Mouse (Mus musculus) limb, embryonic 13.5 days (tissue): ENCODE results near the gene Slc25a54. TPM values are rescaled to one million over a fixed set of nuclear protein-coding genes. Genes with fewer than 3 reads are reported as not detected.
A peak's percentile ranks its signal among the peaks of the same experiment; 100 is the strongest.

Experiments used
- ATAC-seq: fragments of 200-750 bp; cut with Nextera tagmentation; 2 replicates; pipeline ENCODE4 v1.8.0; 2017; ENCODE audit warnings: low read depth, moderate number of reproducible peaks, moderate TSS enrichment; ENCODE audit not compliant: low FRiP score
- H3K27ac ChIP-seq: fragments of 300-500 bp; sonication (generic); 2 replicates; pipeline ENCODE4 v1.5.1; 2015; ENCODE audit warnings: inconsistent platforms, mild to moderate bottlenecking, moderate library complexity
- H3K27me3 ChIP-seq: fragments of 300-500 bp; sonication (generic); 2 replicates; pipeline ENCODE4 v1.6.1; 2015; ENCODE audit warnings: mild to moderate bottlenecking, inconsistent platforms
- H3K36me3 ChIP-seq: fragments of 300-500 bp; sonication (generic); 2 replicates; pipeline ENCODE4 v1.6.1; 2015; ENCODE audit warnings: inconsistent platforms, mild to moderate bottlenecking, moderate library complexity
- H3K4me1 ChIP-seq: fragments of 300-500 bp; sonication (generic); 2 replicates; pipeline ENCODE4 v1.6.1; 2015; ENCODE audit warnings: inconsistent platforms
- H3K4me2 ChIP-seq: fragments of 300-500 bp; sonication (generic); replicated peaks from 2 replicates; pipeline ENCODE4 v1.6.1; 2015; ENCODE audit warnings: inconsistent platforms, mild to moderate bottlenecking, moderate library complexity
- H3K4me3 ChIP-seq: fragments of 300-500 bp; sonication (generic); 2 replicates; pipeline ENCODE4 v1.5.1; 2015; ENCODE audit warnings: moderate library complexity, mild to moderate bottlenecking, inconsistent platforms
- H3K9ac ChIP-seq: fragments of 300-500 bp; sonication (generic); 2 replicates; pipeline ENCODE4 v1.6.1; 2015; ENCODE audit warnings: mild to moderate bottlenecking, inconsistent platforms
- H3K9me3 ChIP-seq: fragments of 300-500 bp; sonication (generic); 2 replicates; pipeline ENCODE4 v1.6.1; 2016; ENCODE audit warnings: inconsistent platforms
- WGBS: fragments of 180-500 bp; shearing (Covaris S2); methylation state at CpG from one replicate; pipeline ENCODE4 v1.1.7; 2015; 5-methylcytosine and 5-hydroxymethylcytosine counted together
- polyA plus RNA-seq: library from polyadenylated mRNA; unstranded; fragments of >200 nt; fragmentation: Nextera tagmentation; extraction: Ambion mirVana; gene quantifications from 2 replicates; pipeline ENCODE4 v1.2.1, GENCODE M21; 2015

Gene Slc25a54
- polyA plus RNA-seq, result not detected in 2 replicates

GRCm38 (mm10) chr3:109080169-109080568 lies at the start of gene Slc25a54:
Gene Slc25a54, plus strand, starts transcription at chr3:109080469.
- Histone ChIP-seq H3K27me3 (no peaks in the 10 kb centered on the region), H3K9ac (no peak within 1 kb of the TSS), H3K4me3 (no peak within 1 kb of the TSS), H3K27ac (no peak within 1 kb of the TSS), H3K4me1 (no peaks in the 10 kb centered on the region), H3K9me3 (no peaks in the 10 kb centered on the region), H3K36me3 (no peaks in the 10 kb centered on the region), H3K4me2 (no peak within 1 kb of the TSS)
- 93% methylated on average over 17 of the region's 17 CpGs for WGBS
- no peak for ATAC-seq

GRCm38 (mm10) chr3:109030817-109031216 lies 49.5 kb upstream of the Slc25a54 start:
- H3K4me3 ChIP-seq, result no peak overlapping the region
- no peak overlapping the region for H3K9ac ChIP-seq
- H3K27me3 ChIP-seq, result no peaks in the 10 kb centered on the region
- 24% methylated on average over 6 of the region's 6 CpGs for WGBS
- H3K36me3 ChIP-seq, result no peaks in the 10 kb centered on the region
- H3K4me1 ChIP-seq, result peaks cover 41% of the 10 kb centered on the region
- H3K9me3 ChIP-seq, result no peaks in the 10 kb centered on the region
- H3K4me2 ChIP-seq, result no peak overlapping the region
- peak; percentile 42; the same call in 1 of the 2 replicates for ATAC-seq
- H3K27ac ChIP-seq, result no peak overlapping the region

DNA sequence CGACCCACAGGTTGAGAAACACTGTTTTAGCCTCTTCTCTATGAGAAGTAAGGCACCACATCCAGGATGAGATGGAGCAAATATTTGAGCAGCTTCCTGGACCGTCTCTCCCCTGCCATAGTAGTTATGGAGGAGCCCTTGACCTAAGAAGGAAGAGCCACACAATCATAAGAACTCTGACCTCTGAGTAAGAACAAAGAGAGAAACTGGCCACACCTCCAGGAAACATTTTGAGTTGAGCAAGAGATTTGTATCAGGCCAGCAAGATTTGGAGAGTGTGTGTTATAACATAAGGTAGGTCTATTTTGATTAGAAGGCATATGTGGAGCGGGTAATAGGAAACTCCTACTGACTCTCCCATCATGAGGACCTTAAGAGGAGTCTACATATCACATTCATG lies 48.6 kb upstream of the Slc25a54 start:
- WGBS, result 82% methylated on average over 3 of the region's 3 CpGs
- no peaks in the 10 kb centered on the region for H3K36me3 ChIP-seq
- no peak overlapping the region for H3K4me2 ChIP-seq
- H3K9ac ChIP-seq, result no peak overlapping the region
- H3K4me3 ChIP-seq, result no peak overlapping the region
- no peak for ATAC-seq
- no peak overlapping the region for H3K27ac ChIP-seq
- H3K27me3 ChIP-seq, result no peaks in the 10 kb centered on the region
- H3K4me1 ChIP-seq, result peaks cover 34% of the 10 kb centered on the region
- no peaks in the 10 kb centered on the region for H3K9me3 ChIP-seq

- WGBS, result 36% methylated on average over 2 of the region's 2 CpGs
- Histone ChIP-seq H3K27ac (no peak overlapping the region), H3K36me3 (no peaks in the 10 kb centered on the region), H3K27me3 (no peaks in the 10 kb centered on the region), H3K4me1 (peaks cover 34% of the 10 kb centered on the region), H3K4me2 (no peak overlapping the region), H3K9me3 (no peaks in the 10 kb centered on the region), H3K9ac (no peak overlapping the region), H3K4me3 (no peak overlapping the region)
- ATAC-seq, result no peak
These were observed 48.0 kb upstream of the Slc25a54 start for GRCm38 (mm10) chr3:109032306-109032705.

- Histone ChIP-seq H3K4me1 (peaks cover 31% of the 10 kb centered on the region), H3K36me3 (no peaks in the 10 kb centered on the region), H3K27me3 (no peaks in the 10 kb centered on the region), H3K9me3 (no peaks in the 10 kb centered on the region), H3K4me3 (no peak overlapping the region), H3K4me2 (no peak overlapping the region), H3K9ac (no peak overlapping the region), H3K27ac (no peak overlapping the region)
- 65% methylated on average over 1 of the region's 1 CpGs for WGBS
- ATAC-seq, result no peak
These were observed 45.9 kb upstream of the Slc25a54 start for GRCm38 (mm10) chr3:109034411-109034810.

- Histone ChIP-seq H3K9me3 (no peaks in the 10 kb centered on the region), H3K4me2 (no peak overlapping the region), H3K27me3 (no peaks in the 10 kb centered on the region), H3K9ac (no peak overlapping the region), H3K4me3 (no peak overlapping the region), H3K27ac (no peak overlapping the region), H3K36me3 (no peaks in the 10 kb centered on the region), H3K4me1 (no peaks in the 10 kb centered on the region)
- 84% methylated on average over 4 of the region's 4 CpGs for WGBS
- no peak for ATAC-seq
These were observed 39.4 kb upstream of the Slc25a54 start for GRCm38 (mm10) chr3:109040908-109041307.

DNA sequence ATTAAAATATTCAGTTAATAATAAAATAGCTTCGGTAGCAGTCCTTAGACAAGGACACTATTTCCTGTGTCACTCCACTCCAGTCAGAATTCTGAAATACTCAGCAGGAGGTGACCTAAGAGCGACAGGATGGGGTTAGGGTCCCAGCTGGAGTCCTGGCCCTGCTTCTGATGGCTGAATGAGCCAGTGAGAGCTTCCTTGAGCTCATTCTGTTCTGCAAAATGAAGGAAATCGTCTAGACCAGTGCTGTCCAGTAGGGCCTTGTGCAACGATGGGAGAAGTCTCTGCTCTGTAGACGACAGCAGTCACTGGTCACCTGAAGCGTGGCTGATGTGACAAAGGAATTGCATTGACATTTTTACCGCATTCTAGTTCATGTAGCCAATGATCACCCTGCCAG lies 36.9 kb upstream of the Slc25a54 start:
- H3K36me3 ChIP-seq, result no peaks in the 10 kb centered on the region
- no peaks in the 10 kb centered on the region for H3K27me3 ChIP-seq
- no peaks in the 10 kb centered on the region for H3K9me3 ChIP-seq
- 66% methylated on average over 7 of the region's 7 CpGs for WGBS
- H3K4me1 ChIP-seq, result peaks cover 6% of the 10 kb centered on the region; the same call in 1 of the 2 replicates
- H3K9ac ChIP-seq, result no peak overlapping the region
- ATAC-seq, result no peak
- no peak overlapping the region for H3K4me2 ChIP-seq
- H3K27ac ChIP-seq, result no peak overlapping the region
- no peak overlapping the region for H3K4me3 ChIP-seq

DNA sequence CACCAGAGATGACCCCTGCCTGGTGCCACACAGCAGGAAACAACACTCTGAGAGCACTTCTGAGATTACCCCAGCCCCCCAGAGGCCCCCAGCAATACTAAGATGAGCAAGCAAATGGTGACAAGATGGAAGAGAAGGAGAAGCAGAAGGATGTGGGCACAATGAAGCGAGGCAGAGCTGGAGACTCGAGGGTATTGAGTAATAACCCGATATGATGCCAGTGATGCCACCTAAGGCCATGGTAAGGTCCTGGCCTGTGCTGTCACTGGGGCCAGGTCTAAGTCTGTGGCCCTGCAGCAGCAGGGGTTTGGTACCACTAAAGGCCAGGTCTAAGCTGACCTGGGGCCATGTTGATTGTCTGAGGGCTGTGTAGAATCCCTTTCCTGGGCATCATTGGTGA lies 33.8 kb upstream of the Slc25a54 start:
- ATAC-seq, result no peak
- no peak overlapping the region for H3K4me3 ChIP-seq
- H3K9ac ChIP-seq, result no peak overlapping the region
- peaks cover 20% of the 10 kb centered on the region for H3K4me1 ChIP-seq
- WGBS, result 85% methylated on average over 3 of the region's 3 CpGs
- no peaks in the 10 kb centered on the region for H3K9me3 ChIP-seq
- no peak overlapping the region for H3K27ac ChIP-seq
- H3K27me3 ChIP-seq, result no peaks in the 10 kb centered on the region
- H3K36me3 ChIP-seq, result no peaks in the 10 kb centered on the region
- H3K4me2 ChIP-seq, result no peak overlapping the region

GRCm38 (mm10) chr3:109047707-109048283 lies 32.5 kb upstream of the Slc25a54 start:
- Histone ChIP-seq H3K4me2 (no peak overlapping the region), H3K27ac (no peak overlapping the region), H3K9ac (no peak overlapping the region), H3K36me3 (no peaks in the 10 kb centered on the region), H3K4me3 (no peak overlapping the region), H3K9me3 (no peaks in the 10 kb centered on the region), H3K27me3 (no peaks in the 10 kb centered on the region), H3K4me1 (peaks cover 22% of the 10 kb centered on the region)
- 47% methylated on average over 6 of the region's 6 CpGs for WGBS
- no peak for ATAC-seq

GRCm38 (mm10) chr3:109051056-109051945 lies 29.0 kb upstream of the Slc25a54 start:
- H3K4me1 ChIP-seq, result peaks cover 22% of the 10 kb centered on the region
- 0 out of 2 replicates have a peak, but pooled peaks have one; percentile 8 for ATAC-seq
- no peaks in the 10 kb centered on the region for H3K9me3 ChIP-seq
- WGBS, result 27% methylated on average over 11 of the region's 11 CpGs
- H3K9ac ChIP-seq, result no peak overlapping the region
- no peak overlapping the region for H3K4me3 ChIP-seq
- no peaks in the 10 kb centered on the region for H3K36me3 ChIP-seq
- no peak overlapping the region for H3K27ac ChIP-seq
- H3K4me2 ChIP-seq, result no peak overlapping the region
- no peaks in the 10 kb centered on the region for H3K27me3 ChIP-seq

- Histone ChIP-seq H3K27me3 (no peaks in the 10 kb centered on the region), H3K4me3 (no peak overlapping the region), H3K4me1 (peaks cover 22% of the 10 kb centered on the region), H3K36me3 (no peaks in the 10 kb centered on the region), H3K9me3 (no peaks in the 10 kb centered on the region), H3K27ac (no peak overlapping the region), H3K9ac (no peak overlapping the region), H3K4me2 (no peak overlapping the region)
- no peak for ATAC-seq
- WGBS, result 84% methylated on average over 6 of the region's 6 CpGs
These were observed 28.3 kb upstream of the Slc25a54 start for GRCm38 (mm10) chr3:109051946-109052331.

DNA sequence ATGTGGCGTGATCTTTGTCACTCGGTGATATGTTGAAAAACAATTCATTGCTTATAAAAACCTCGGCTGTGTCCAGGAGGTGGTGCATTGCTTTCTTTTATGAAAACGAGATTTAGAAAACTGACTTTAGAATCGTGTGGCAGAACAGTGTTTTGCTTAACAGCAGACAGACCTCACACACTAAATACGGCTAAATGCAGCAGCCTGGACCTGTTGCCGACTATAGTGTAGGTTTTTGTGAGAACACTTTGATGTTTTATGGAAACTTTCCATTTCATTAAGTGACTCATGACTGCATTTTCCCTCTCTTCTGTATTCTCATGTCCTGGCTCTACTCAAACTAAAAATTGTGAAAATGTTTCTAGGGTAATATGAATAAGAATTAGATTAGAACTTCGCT lies 20.4 kb upstream of the Slc25a54 start:
- Histone ChIP-seq H3K9ac (no peak overlapping the region), H3K27ac (peak overlapping the region; percentile 39; the same call in 1 of the 2 replicates), H3K4me3 (no peak overlapping the region), H3K4me1 (peaks cover 14% of the 10 kb centered on the region), H3K9me3 (no peaks in the 10 kb centered on the region), H3K4me2 (peak overlapping the region; percentile 38), H3K27me3 (no peaks in the 10 kb centered on the region), H3K36me3 (no peaks in the 10 kb centered on the region)
- WGBS, result 39% methylated on average over 8 of the region's 8 CpGs
- no peak for ATAC-seq
